Mouse (Mus musculus): ENCODE measurements at regions not wholly inside any gene's neighbourhood (a gene's known extent, or its start where the extent isn't known, plus 50 kb on each side); places are given as distances from the start of the nearest gene placed in this dataset.

- H3K4me3 ChIP-seq (ENCODE audit: insufficient read depth in 1 of 2, low read depth in 1 of 2, low read length in 2 of 2, poor library complexity in 1 of 2, severe bottlenecking in 1 of 2) = no peak overlapping the region
- H3K4me1 ChIP-seq (ENCODE audit: control insufficient read depth in 2 of 2, insufficient read depth in 2 of 2, low read length in 2 of 2, poor library complexity in 1 of 2) = no peaks in the 10 kb centered on the region
- DNase-seq (ENCODE audit: low read depth, low spot score) = no peak
- H3K9ac ChIP-seq (ENCODE audit: insufficient read depth, low read depth, low read length, poor library complexity, severe bottlenecking) = no peak overlapping the region
- no peaks in the 10 kb centered on the region for H3K9me3 ChIP-seq (ENCODE audit: control insufficient read depth, insufficient read depth, low read depth, low read length)
- TF ChIP-seq ZC3H11A (IDR thresholded peaks at IDR 0.05; ENCODE audit: borderline replicate concordance, low read depth, low read length) (no peak), ZNF384 (IDR thresholded peaks at IDR 0.05; ENCODE audit: low read depth, low read length) (no peak), MAFK (IDR thresholded peaks at IDR 0.05; ENCODE audit: insufficient read depth, low read depth, low read length) (no peak), CHD2 (IDR thresholded peaks at IDR 0.05; ENCODE audit: low read depth, low read length) (no peak), HCFC1 (IDR thresholded peaks at IDR 0.05; ENCODE audit: borderline replicate concordance, insufficient read depth, low read length) (no peak)
- no peaks in the 10 kb centered on the region for H3K36me3 ChIP-seq (ENCODE audit: control insufficient read depth, insufficient read depth, low read length, poor library complexity, severe bottlenecking)
- no peak overlapping the region for H3K27ac ChIP-seq (ENCODE audit: insufficient read depth, low read depth, low read length, poor library complexity, severe bottlenecking)
- in situ Hi-C loops (cut with MboI; ENCODE audit: low sequenced_read_pairs in 2 of 2, unreplicated experiment in 2 of 2) = no loop called here
Observed at GRCm38 (mm10) chr12:78072935-78073334, 121.1 kb upstream of the Gm6657 start.

- no peaks in the 10 kb centered on the region for H3K36me3 ChIP-seq (ENCODE audit: control insufficient read depth, insufficient read depth, low read length, poor library complexity, severe bottlenecking)
- in situ Hi-C loops (cut with MboI; ENCODE audit: low sequenced_read_pairs in 2 of 2, unreplicated experiment in 2 of 2) = no loop called here
- no peak overlapping the region for H3K4me3 ChIP-seq (ENCODE audit: insufficient read depth in 1 of 2, low read depth in 1 of 2, low read length in 2 of 2, poor library complexity in 1 of 2, severe bottlenecking in 1 of 2)
- DNase-seq (ENCODE audit: low read depth, low spot score) = no peak
- no peaks in the 10 kb centered on the region for H3K9me3 ChIP-seq (ENCODE audit: control insufficient read depth, insufficient read depth, low read depth, low read length)
- no peaks in the 10 kb centered on the region for H3K4me1 ChIP-seq (ENCODE audit: control insufficient read depth in 2 of 2, insufficient read depth in 2 of 2, low read length in 2 of 2, poor library complexity in 1 of 2)
- no peak overlapping the region for H3K27ac ChIP-seq (ENCODE audit: insufficient read depth, low read depth, low read length, poor library complexity, severe bottlenecking)
- TF ChIP-seq ZC3H11A (IDR thresholded peaks at IDR 0.05; ENCODE audit: borderline replicate concordance, low read depth, low read length) (no peak), CHD2 (IDR thresholded peaks at IDR 0.05; ENCODE audit: low read depth, low read length) (no peak), HCFC1 (IDR thresholded peaks at IDR 0.05; ENCODE audit: borderline replicate concordance, insufficient read depth, low read length) (no peak), MAFK (IDR thresholded peaks at IDR 0.05; ENCODE audit: insufficient read depth, low read depth, low read length) (no peak), ZNF384 (IDR thresholded peaks at IDR 0.05; ENCODE audit: low read depth, low read length) (no peak)
- H3K9ac ChIP-seq (ENCODE audit: insufficient read depth, low read depth, low read length, poor library complexity, severe bottlenecking) = no peak overlapping the region
Observed at GRCm38 (mm10) chr12:78074290-78074802, 119.7 kb upstream of the Gm6657 start.

GRCm38 (mm10) chr12:78077285-78077684 is 116.8 kb upstream of the Gm6657 start:
- TF ChIP-seq MAFK (IDR thresholded peaks at IDR 0.05; ENCODE audit: insufficient read depth, low read depth, low read length) = no peak
- TF ChIP-seq HCFC1 (IDR thresholded peaks at IDR 0.05; ENCODE audit: borderline replicate concordance, insufficient read depth, low read length) = no peak
- TF ChIP-seq ZNF384 (IDR thresholded peaks at IDR 0.05; ENCODE audit: low read depth, low read length) = no peak
- no peak for TF ChIP-seq ZC3H11A (IDR thresholded peaks at IDR 0.05; ENCODE audit: borderline replicate concordance, low read depth, low read length)
- TF ChIP-seq CHD2 (IDR thresholded peaks at IDR 0.05; ENCODE audit: low read depth, low read length) = no peak
- H3K4me1 ChIP-seq (ENCODE audit: control insufficient read depth in 2 of 2, insufficient read depth in 2 of 2, low read length in 2 of 2, poor library complexity in 1 of 2) = no peaks in the 10 kb centered on the region
- H3K27ac ChIP-seq (ENCODE audit: insufficient read depth, low read depth, low read length, poor library complexity, severe bottlenecking) = no peak overlapping the region
- no peak overlapping the region for H3K9ac ChIP-seq (ENCODE audit: insufficient read depth, low read depth, low read length, poor library complexity, severe bottlenecking)
- DNase-seq (ENCODE audit: low read depth, low spot score) = no peak
- H3K36me3 ChIP-seq (ENCODE audit: control insufficient read depth, insufficient read depth, low read length, poor library complexity, severe bottlenecking) = no peaks in the 10 kb centered on the region
- no peak overlapping the region for H3K4me3 ChIP-seq (ENCODE audit: insufficient read depth in 1 of 2, low read depth in 1 of 2, low read length in 2 of 2, poor library complexity in 1 of 2, severe bottlenecking in 1 of 2)
- no peaks in the 10 kb centered on the region for H3K9me3 ChIP-seq (ENCODE audit: control insufficient read depth, insufficient read depth, low read depth, low read length)
- in situ Hi-C loops (cut with MboI; ENCODE audit: low sequenced_read_pairs in 2 of 2, unreplicated experiment in 2 of 2) = no loop called here

GRCm38 (mm10) chr12:78082163-78082562 is 111.9 kb upstream of the Gm6657 start:
- Histone ChIP-seq H3K4me3 (ENCODE audit: insufficient read depth in 1 of 2, low read depth in 1 of 2, low read length in 2 of 2, poor library complexity in 1 of 2, severe bottlenecking in 1 of 2) (no peak overlapping the region), H3K9ac (ENCODE audit: insufficient read depth, low read depth, low read length, poor library complexity, severe bottlenecking) (no peak overlapping the region), H3K36me3 (ENCODE audit: control insufficient read depth, insufficient read depth, low read length, poor library complexity, severe bottlenecking) (no peaks in the 10 kb centered on the region), H3K9me3 (ENCODE audit: control insufficient read depth, insufficient read depth, low read depth, low read length) (no peaks in the 10 kb centered on the region), H3K27ac (ENCODE audit: insufficient read depth, low read depth, low read length, poor library complexity, severe bottlenecking) (no peak overlapping the region), H3K4me1 (ENCODE audit: control insufficient read depth in 2 of 2, insufficient read depth in 2 of 2, low read length in 2 of 2, poor library complexity in 1 of 2) (no peaks in the 10 kb centered on the region)
- TF ChIP-seq MAFK (IDR thresholded peaks at IDR 0.05; ENCODE audit: insufficient read depth, low read depth, low read length) (no peak), HCFC1 (IDR thresholded peaks at IDR 0.05; ENCODE audit: borderline replicate concordance, insufficient read depth, low read length) (no peak), CHD2 (IDR thresholded peaks at IDR 0.05; ENCODE audit: low read depth, low read length) (no peak), ZC3H11A (IDR thresholded peaks at IDR 0.05; ENCODE audit: borderline replicate concordance, low read depth, low read length) (no peak), ZNF384 (IDR thresholded peaks at IDR 0.05; ENCODE audit: low read depth, low read length) (no peak)
- DNase-seq (ENCODE audit: low read depth, low spot score) = no peak
- in situ Hi-C loops (cut with MboI; ENCODE audit: low sequenced_read_pairs in 2 of 2, unreplicated experiment in 2 of 2) = no loop called here

- H3K9me3 ChIP-seq (ENCODE audit: control insufficient read depth, insufficient read depth, low read depth, low read length) = no peaks in the 10 kb centered on the region
- no peaks in the 10 kb centered on the region for H3K4me1 ChIP-seq (ENCODE audit: control insufficient read depth in 2 of 2, insufficient read depth in 2 of 2, low read length in 2 of 2, poor library complexity in 1 of 2)
- H3K4me3 ChIP-seq (ENCODE audit: insufficient read depth in 1 of 2, low read depth in 1 of 2, low read length in 2 of 2, poor library complexity in 1 of 2, severe bottlenecking in 1 of 2) = no peak overlapping the region
- TF ChIP-seq MAFK (IDR thresholded peaks at IDR 0.05; ENCODE audit: insufficient read depth, low read depth, low read length) = no peak
- no peak for TF ChIP-seq ZNF384 (IDR thresholded peaks at IDR 0.05; ENCODE audit: low read depth, low read length)
- no peak for TF ChIP-seq CHD2 (IDR thresholded peaks at IDR 0.05; ENCODE audit: low read depth, low read length)
- TF ChIP-seq HCFC1 (IDR thresholded peaks at IDR 0.05; ENCODE audit: borderline replicate concordance, insufficient read depth, low read length) = no peak
- TF ChIP-seq ZC3H11A (IDR thresholded peaks at IDR 0.05; ENCODE audit: borderline replicate concordance, low read depth, low read length) = no peak
- in situ Hi-C loops (cut with MboI; ENCODE audit: low sequenced_read_pairs in 2 of 2, unreplicated experiment in 2 of 2) = no loop called here
- H3K36me3 ChIP-seq (ENCODE audit: control insufficient read depth, insufficient read depth, low read length, poor library complexity, severe bottlenecking) = no peaks in the 10 kb centered on the region
- H3K9ac ChIP-seq (ENCODE audit: insufficient read depth, low read depth, low read length, poor library complexity, severe bottlenecking) = no peak overlapping the region
- no peak for DNase-seq (ENCODE audit: low read depth, low spot score)
- no peak overlapping the region; the same call in 1 of the 2 replicates for H3K27ac ChIP-seq (ENCODE audit: insufficient read depth, low read depth, low read length, poor library complexity, severe bottlenecking)
Observed at GRCm38 (mm10) chr12:78086016-78086415, 108.0 kb upstream of the Gm6657 start.
